Mouse (Mus musculus): ENCODE measurements at regions not wholly inside any gene's neighbourhood (a gene's known extent, or its start where the extent isn't known, plus 50 kb on each side); places are given as distances from the start of the nearest gene placed in this dataset.

DNA sequence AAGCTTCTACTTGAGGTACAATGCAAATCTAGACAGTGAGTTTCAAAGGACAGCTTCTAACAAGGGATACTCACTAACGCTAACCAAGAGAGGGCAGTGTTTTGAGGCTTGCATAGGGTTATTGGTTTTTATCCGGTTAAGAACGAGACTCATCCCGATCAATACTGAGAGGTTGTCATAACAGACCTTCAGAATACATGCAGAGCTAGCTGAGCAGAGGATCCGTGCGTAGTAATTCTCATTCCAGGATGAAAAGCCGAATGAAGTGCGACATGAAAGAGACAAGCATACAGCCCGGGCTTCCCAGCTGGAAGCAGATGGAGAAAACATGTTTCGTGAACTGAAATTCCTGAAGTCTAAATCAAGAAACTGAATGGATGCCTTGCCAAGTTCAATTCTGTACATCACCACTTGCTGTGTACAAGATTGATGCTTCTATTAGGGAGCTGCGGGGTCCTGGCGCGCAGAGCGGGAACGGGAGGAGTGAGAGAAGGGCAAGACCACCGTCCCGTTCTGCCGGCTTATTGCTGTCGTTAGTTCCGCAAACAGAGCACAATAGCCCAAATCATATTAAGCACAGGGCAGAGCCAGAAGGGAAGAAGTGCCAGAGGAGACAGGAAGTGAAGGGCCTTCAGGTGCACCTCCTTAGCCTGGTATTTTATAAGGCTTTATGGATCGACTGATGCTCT, 65.4 kb upstream of the Tes start:
- no peak for DNase-seq

DNA sequence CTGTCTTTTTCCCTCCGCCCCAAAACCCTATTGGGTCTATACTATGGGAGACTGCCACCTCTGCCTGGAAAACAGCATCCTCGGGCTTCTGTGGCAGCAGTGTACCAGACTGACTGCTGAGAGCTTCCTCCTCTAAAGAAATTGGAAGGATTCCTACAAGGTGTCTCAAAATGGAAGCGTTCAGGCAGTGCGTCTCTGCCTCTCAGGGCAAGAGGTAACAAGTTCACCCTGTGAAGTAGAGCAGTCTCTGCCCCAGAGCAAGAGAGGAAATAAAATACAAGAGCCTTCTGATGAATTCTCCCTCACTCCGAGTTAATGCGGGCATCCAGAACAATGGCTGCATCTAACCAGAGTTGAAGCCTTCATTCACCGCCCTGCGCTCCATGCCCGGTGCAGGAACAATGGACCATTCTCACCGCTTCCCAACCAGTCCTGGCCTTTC, 69.4 kb upstream of the Tes start:
- no peak for DNase-seq

DNA sequence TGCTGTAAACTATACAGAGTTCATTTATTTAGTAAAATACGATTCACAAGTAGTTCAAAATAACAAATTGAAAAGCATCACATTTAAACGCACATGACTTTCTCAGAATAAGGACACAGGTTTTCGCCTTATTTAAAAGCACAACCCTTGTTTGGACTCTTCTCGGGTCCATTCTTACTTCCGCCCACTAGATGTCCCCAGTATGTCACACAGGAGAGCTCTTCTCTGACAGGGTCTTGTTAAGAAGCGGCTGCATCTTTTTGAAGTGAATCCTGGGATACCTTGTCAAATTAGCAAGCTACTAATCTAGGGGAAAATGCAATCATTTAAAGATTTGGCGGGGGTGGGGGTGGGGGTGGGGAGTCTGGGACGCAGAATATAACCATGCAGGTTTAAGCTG, 70.2 kb upstream of the Tes start:
- DNase-seq = no peak

DNA sequence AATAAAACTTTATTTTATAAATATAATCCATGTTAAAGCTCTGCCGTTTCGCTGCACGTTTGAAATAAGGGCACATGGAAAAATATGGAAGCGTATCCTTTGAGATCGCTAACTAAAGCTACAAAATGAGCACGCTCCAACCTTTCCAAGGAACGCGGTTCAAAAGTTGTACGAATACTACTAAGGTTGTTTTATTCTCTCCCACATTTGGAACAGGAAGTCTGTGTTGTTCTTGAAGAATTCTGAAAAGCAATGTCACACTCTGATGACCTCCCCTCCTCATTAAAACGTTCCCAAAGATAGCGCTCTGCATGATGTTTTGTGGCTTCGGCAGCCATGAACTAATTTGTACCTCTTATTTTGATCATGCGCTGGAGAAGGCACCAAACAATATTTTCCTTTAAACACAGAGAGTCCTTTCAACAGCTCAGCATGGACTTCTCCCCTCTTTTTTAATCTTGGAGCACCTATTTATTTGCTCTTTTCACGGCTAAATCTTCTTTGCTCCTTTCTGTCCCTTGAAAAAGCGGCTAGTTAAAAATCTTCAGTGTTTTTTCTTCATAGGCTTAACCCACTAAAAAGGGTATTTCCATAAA, 72.9 kb upstream of the Tes start:
- no peak for DNase-seq

DNA sequence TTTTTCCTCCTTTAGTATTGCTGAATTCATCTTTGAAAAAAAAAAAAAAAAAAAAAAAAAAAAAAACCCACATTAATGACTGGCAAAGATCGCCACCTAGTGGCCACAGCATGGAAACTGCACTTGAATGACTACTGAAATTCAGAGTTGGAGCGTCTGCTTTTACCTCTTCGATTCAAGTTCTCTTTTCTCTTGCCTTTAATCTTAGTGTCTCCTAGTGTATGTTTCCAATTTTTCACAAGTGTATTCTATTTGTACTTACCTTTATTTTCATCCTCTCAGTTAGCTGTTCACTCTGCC, 79.9 kb upstream of the Tfec start:
- peak; percentile 43 for DNase-seq

DNA sequence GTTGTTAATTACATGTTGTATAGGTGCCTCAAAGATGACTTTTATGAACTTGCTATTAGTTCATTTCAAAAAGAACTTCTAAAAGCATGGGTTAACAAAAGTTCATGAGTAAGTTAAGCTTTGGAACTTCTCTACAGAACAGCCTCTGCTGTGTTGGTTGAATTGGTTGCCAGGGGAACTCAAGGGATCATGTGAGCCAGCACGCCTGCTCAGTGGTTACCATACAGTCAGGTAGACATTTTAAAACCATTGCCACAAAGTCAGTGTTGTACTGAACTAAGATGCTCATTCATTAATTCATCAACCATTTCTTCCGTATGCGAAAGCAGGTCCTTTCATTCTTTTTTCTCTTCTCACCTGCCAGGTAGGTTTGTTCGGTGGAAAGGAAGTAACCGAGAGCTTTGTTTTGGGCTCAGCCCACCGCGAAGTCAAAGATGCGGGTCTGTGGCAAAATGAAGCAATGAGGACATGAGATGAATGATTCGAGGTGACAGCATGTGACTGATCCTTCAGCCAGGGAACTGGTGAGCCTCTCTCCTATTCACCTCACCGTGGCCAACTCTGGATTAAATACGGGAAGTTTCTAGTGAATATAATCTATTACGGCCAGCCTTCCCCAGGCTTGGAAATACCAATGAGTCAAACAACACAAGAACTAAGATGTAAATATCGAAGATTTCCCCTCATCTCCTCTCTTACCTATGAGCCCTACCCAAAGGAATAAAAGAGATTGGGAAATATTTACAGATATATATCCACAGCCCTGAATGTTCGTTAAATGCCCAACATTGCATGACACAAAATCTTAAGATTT, 79.4 kb upstream of the Tfec start:
- no peak for DNase-seq

DNA sequence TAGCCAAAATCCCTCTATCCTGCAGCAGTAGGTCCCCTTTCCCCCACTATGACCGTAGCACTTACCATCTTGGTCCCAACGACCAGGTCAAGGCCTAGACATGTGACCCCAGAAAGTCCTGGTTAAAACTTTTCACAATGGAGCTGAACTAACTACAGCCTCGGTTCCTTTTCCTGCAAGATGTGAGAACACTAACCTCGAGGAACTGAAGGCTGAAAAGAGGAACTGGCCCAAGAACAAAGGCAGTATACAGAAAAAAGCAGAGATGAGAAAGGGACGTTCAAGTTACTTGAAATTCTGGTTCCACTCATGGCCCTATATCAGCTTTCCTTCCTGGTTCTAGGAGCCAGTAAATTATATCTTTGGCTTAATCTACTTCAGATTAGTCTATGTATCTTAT, 67.4 kb upstream of the Tfec start:
- DNase-seq = no peak

DNA sequence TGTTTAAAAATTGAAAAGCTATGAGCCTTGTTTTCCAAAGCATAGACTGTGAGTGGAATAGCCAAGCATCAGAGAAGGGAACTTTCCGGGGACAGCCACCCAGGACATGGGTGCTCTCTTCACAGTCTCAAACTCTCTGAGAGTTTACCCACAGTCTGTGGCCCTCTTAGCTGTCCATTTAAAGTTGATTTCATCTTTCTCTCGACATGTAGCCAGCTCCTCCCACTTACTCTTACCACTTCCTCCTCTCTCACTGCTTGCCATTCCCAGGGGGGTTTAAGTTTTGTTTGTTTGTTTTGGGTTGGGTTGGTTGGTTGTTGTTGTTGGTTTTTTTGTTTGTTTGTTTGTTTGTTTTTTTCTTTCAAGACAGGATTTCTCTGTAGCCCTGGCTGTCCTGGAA, 66.1 kb upstream of the Tfec start:
- no peak for DNase-seq

DNA sequence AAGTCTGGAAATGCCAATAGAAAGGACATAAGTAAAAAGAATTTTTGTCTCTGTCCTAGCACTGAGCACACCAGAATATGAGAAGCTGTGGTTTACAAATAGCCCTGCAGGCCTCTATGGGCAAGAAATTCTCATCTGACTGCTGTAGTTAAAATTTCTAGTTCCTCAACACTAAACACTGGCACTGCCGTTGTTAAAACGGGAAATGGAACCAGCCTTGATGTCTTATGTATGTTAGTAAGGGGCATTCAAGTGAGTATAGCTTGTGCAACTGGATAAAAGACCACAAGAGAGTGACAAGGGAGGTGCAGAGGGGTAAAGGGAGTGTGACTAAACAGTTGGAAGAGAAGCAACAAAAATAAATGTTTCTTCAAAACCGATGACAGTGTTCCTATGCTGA, 65.7 kb upstream of the Tfec start:
- DNase-seq = no peak

DNA sequence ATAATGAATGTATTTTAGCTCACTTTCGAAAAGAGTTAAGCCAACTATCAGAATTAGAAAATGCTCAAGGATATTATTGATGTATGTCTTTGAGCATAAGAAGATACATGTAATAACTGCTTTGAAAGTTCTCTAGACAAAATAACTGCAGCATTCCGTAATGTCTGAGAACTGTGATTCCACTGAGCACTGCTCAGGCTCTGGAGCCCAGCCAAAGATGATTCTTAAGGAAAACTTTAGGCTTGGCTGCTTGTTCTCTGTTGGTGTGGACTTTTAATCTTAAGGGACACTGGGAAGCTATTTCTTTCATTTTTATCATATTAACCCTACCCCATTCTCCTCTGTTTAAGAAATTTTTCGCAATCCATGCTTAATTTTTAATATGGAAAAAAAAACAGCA, 59.9 kb upstream of the Tfec start:
- peak; percentile 29 for DNase-seq

DNA sequence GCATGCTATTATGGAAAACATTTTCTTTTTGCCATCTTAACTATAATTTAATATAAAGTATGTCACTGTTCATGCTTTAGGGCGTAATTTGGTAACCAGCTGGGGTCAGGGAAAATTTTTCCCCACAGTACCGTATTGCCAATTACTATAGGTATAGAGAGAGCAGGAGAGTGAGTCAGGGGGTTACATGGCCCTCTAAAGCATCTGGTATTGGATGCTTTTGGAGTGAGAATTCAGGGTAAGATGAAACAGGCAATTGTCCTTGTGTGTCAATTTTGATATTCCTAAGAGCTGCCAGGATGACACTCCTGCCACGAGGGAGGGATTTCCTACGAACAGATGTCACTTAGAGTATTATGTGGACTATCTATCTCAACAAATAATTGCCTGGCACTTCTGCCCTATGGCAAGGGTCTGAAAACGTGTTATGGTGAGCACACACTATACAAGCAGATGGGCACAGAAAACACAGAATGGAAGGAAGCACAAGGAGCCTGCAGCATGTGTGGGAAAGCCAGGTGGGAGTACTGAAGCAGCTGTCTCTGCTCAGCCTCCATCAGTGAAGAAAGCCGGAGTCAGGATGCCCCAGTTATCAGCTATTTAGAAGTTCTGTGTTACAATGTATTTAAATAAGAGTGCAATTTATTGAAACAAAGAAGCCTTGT, 58.7 kb upstream of the Tfec start:
- DNase-seq = no peak

Data from gastrocnemius, postnatal 10 days (tissue).